Mouse (Mus musculus) lung, postnatal 0 days (tissue): ENCODE measurements around the gene Ccdc33. TPM values are rescaled to one million over a fixed set of nuclear protein-coding genes. Genes with fewer than 3 reads are reported as not detected.

ENCODE experiments used
- ATAC-seq: fragments of 200-750 bp; cut with Nextera tagmentation; 2 replicates; pipeline ENCODE4 v1.8.0; 2017; ENCODE audit warnings: moderate library complexity
- DNase-seq: peaks from one replicate; pipeline ENCODE4 v3.0.0-alpha.2; 2016; ENCODE audit warnings: low spot score
- H3K27ac ChIP-seq: fragments of 300-500 bp; sonication (generic); 2 replicates; pipeline ENCODE4 v1.5.1; 2014; ENCODE audit warnings: antibody characterized with exemption, mild to moderate bottlenecking, low read length, mixed read lengths
- H3K27me3 ChIP-seq: fragments of 300-500 bp; sonication (generic); replicated peaks from 2 replicates; pipeline ENCODE4 v1.6.1; 2014; ENCODE audit warnings: low read length, mixed read lengths; ENCODE audit not compliant: insufficient read depth
- H3K36me3 ChIP-seq: fragments of 300-500 bp; sonication (generic); 2 replicates; pipeline ENCODE4 v1.6.1; 2014; ENCODE audit warnings: low read length, mixed read lengths; ENCODE audit not compliant: insufficient read depth
- H3K4me1 ChIP-seq: fragments of 300-500 bp; sonication (generic); 2 replicates; pipeline ENCODE4 v1.6.1; 2014; ENCODE audit warnings: antibody characterized with exemption, low read depth, low read length, mixed read lengths; ENCODE audit not compliant: insufficient read depth
- H3K4me2 ChIP-seq: fragments of 300-500 bp; sonication (generic); replicated peaks from 2 replicates; pipeline ENCODE4 v1.6.1; 2014; ENCODE audit warnings: low read depth, mild to moderate bottlenecking, low read length, moderate library complexity, mixed read lengths
- H3K4me3 ChIP-seq: fragments of 300-500 bp; sonication (generic); 2 replicates; pipeline ENCODE4 v1.5.1; 2014; ENCODE audit warnings: low read depth, low read length
- H3K9ac ChIP-seq: fragments of 300-500 bp; sonication (generic); replicated peaks from 2 replicates; pipeline ENCODE4 v1.6.1; 2014; ENCODE audit warnings: low read depth, mild to moderate bottlenecking
- H3K9me3 ChIP-seq: fragments of 300-500 bp; sonication (generic); 2 replicates; pipeline ENCODE4 v1.6.1; 2016; ENCODE audit warnings: low read length, mixed read lengths
- CTCF ChIP-seq: IDR thresholded peaks from 2 replicates; pipeline ENCODE4 v1.5.1; 2016; ENCODE audit warnings: antibody characterized with exemption, mild to moderate bottlenecking
- EP300 ChIP-seq: IDR thresholded peaks from 2 replicates; pipeline ENCODE4 v1.6.1; 2016; ENCODE audit warnings: antibody characterized with exemption, mild to moderate bottlenecking, control low read depth
- WGBS: fragments of 180-500 bp; shearing (Covaris S2); extraction: QIAGEN DNeasy Blood & Tissue Kit; methylation state at CpG from one replicate; pipeline ENCODE4 v1.1.7; 2014; 5-methylcytosine and 5-hydroxymethylcytosine counted together
- polyA plus RNA-seq: library from polyadenylated mRNA; unstranded; fragments of >200 nt; fragmentation: Nextera tagmentation; extraction: Ambion mirVana; gene quantifications from 2 replicates; pipeline ENCODE4 v1.2.1, GENCODE M21; 2015

The Ccdc33 gene
- polyA plus RNA-seq, 1 experiment from 2014 or later = 3.0 TPM

- no peaks in the 10 kb centered on the region for H3K4me1 ChIP-seq
- ATAC-seq = no peak
- no peaks in the 10 kb centered on the region; the same call in 1 of the 2 replicates for H3K36me3 ChIP-seq
- DNase-seq = no peak
- no peak overlapping the region for H3K4me3 ChIP-seq
- H3K9me3 ChIP-seq = no peaks in the 10 kb centered on the region
- H3K4me2 ChIP-seq = no peak overlapping the region
- WGBS = 61% methylated on average over 5 of the region's 5 CpGs
- no peak overlapping the region for H3K9ac ChIP-seq
- H3K27me3 ChIP-seq = no peaks in the 10 kb centered on the region
- TF ChIP-seq CTCF (no peak), EP300 (no peak)
- no peak overlapping the region for H3K27ac ChIP-seq
Observed at GRCm38 (mm10) chr9:58099836-58100565, 18.6 kb downstream of the Ccdc33 start.

- Histone ChIP-seq H3K27ac (no peak overlapping the region), H3K9me3 (no peaks in the 10 kb centered on the region), H3K4me2 (no peak overlapping the region), H3K4me1 (no peaks in the 10 kb centered on the region), H3K4me3 (no peak overlapping the region), H3K9ac (no peak overlapping the region), H3K36me3 (no peaks in the 10 kb centered on the region), H3K27me3 (no peaks in the 10 kb centered on the region)
- DNase-seq (no peak), ATAC-seq (no peak)
- WGBS = 69% methylated on average over 5 of the region's 5 CpGs
- TF ChIP-seq EP300 (no peak), CTCF (no peak)
Observed at GRCm38 (mm10) chr9:58096629-58097301, 21.9 kb downstream of the Ccdc33 start.

GRCm38 (mm10) chr9:58095977-58096376 is 22.6 kb downstream of the Ccdc33 start:
- DNase-seq (no peak), ATAC-seq (no peak)
- 45% methylated on average over 6 of the region's 6 CpGs for WGBS
- H3K4me2 ChIP-seq = no peak overlapping the region
- no peak overlapping the region for H3K27ac ChIP-seq
- H3K4me1 ChIP-seq = no peaks in the 10 kb centered on the region
- H3K9me3 ChIP-seq = no peaks in the 10 kb centered on the region
- H3K27me3 ChIP-seq = no peaks in the 10 kb centered on the region
- TF ChIP-seq CTCF (no peak), EP300 (no peak)
- no peak overlapping the region for H3K4me3 ChIP-seq
- no peak overlapping the region for H3K9ac ChIP-seq
- no peaks in the 10 kb centered on the region for H3K36me3 ChIP-seq

GRCm38 (mm10) chr9:58093776-58094175 is 24.8 kb downstream of the Ccdc33 start:
- Histone ChIP-seq H3K4me3 (no peak overlapping the region), H3K36me3 (no peaks in the 10 kb centered on the region), H3K4me1 (no peaks in the 10 kb centered on the region), H3K4me2 (no peak overlapping the region), H3K27ac (no peak overlapping the region), H3K9me3 (no peaks in the 10 kb centered on the region), H3K27me3 (no peaks in the 10 kb centered on the region), H3K9ac (no peak overlapping the region)
- TF ChIP-seq CTCF (0 out of 2 replicates have a peak, but pooled peaks have one; percentile 18), EP300 (no peak)
- 69% methylated on average over 3 of the region's 3 CpGs for WGBS
- no peak for DNase-seq
- ATAC-seq = no peak

GRCm38 (mm10) chr9:58092581-58093269 is 25.9 kb downstream of the Ccdc33 start:
- no peaks in the 10 kb centered on the region for H3K9me3 ChIP-seq
- no peaks in the 10 kb centered on the region for H3K4me1 ChIP-seq
- H3K27me3 ChIP-seq = no peaks in the 10 kb centered on the region
- H3K4me2 ChIP-seq = no peak overlapping the region
- no peak overlapping the region for H3K4me3 ChIP-seq
- H3K9ac ChIP-seq = no peak overlapping the region
- DNase-seq = no peak
- 50% methylated on average over 7 of the region's 7 CpGs for WGBS
- H3K27ac ChIP-seq = no peak overlapping the region
- no peak for ATAC-seq
- H3K36me3 ChIP-seq = no peaks in the 10 kb centered on the region
- TF ChIP-seq CTCF (no peak), EP300 (no peak)

- Histone ChIP-seq H3K4me2 (no peak overlapping the region), H3K27me3 (no peaks in the 10 kb centered on the region), H3K36me3 (no peaks in the 10 kb centered on the region), H3K9ac (no peak overlapping the region), H3K4me3 (no peak overlapping the region), H3K4me1 (no peaks in the 10 kb centered on the region), H3K9me3 (no peaks in the 10 kb centered on the region), H3K27ac (no peak overlapping the region)
- TF ChIP-seq CTCF = no peak
- TF ChIP-seq EP300 = no peak
- DNase-seq (no peak), ATAC-seq (no peak)
- WGBS = 42% methylated on average over 4 of the region's 4 CpGs
Observed at GRCm38 (mm10) chr9:58091623-58092425, 26.8 kb downstream of the Ccdc33 start.
